Mouse (Mus musculus) embryonic facial prominence, embryonic 14.5 days (tissue): Measurements from ENCODE around the gene 0610010K14Rik. TPM values are rescaled to one million over a fixed set of nuclear protein-coding genes. Genes with fewer than 3 reads are reported as not detected.

Source experiments
- ATAC-seq: fragments of 200-750 bp; cut with Nextera tagmentation; 2 replicates; pipeline ENCODE4 v1.8.0; 2017; ENCODE audit warnings: low read depth, moderate number of reproducible peaks, moderate TSS enrichment
- DNase-seq: peaks from one replicate; pipeline ENCODE4 v3.0.0-alpha.2; 2015; ENCODE audit warnings: low spot score
- H3K27ac ChIP-seq: fragments of 300-500 bp; sonication (generic); replicated peaks from 2 replicates; pipeline ENCODE4 v1.5.1; 2014; ENCODE audit warnings: low read depth, mild to moderate bottlenecking, low read length, moderate library complexity
- H3K27me3 ChIP-seq: fragments of 300-500 bp; sonication (generic); replicated peaks from 2 replicates; pipeline ENCODE4 v1.6.1; 2014; ENCODE audit warnings: low read length; ENCODE audit not compliant: control insufficient read depth, insufficient read depth
- H3K36me3 ChIP-seq: fragments of 300-500 bp; sonication (generic); 2 replicates; pipeline ENCODE4 v1.6.1; 2014; ENCODE audit warnings: low read length, mixed read lengths; ENCODE audit not compliant: control insufficient read depth, insufficient read depth
- H3K4me1 ChIP-seq: fragments of 300-500 bp; sonication (generic); 2 replicates; pipeline ENCODE4 v1.6.1; 2014; ENCODE audit warnings: antibody characterized with exemption, low read length; ENCODE audit not compliant: control insufficient read depth, insufficient read depth
- H3K4me2 ChIP-seq: fragments of 300-500 bp; sonication (generic); 2 replicates; pipeline ENCODE4 v1.6.1; 2014; ENCODE audit warnings: low read depth, mild to moderate bottlenecking, low read length, moderate library complexity, mixed read lengths
- H3K4me3 ChIP-seq: fragments of 300-500 bp; sonication (generic); 2 replicates; pipeline ENCODE4 v1.5.1; 2014; ENCODE audit warnings: low read depth, mild to moderate bottlenecking, low read length
- H3K9ac ChIP-seq: fragments of 300-500 bp; sonication (generic); 2 replicates; pipeline ENCODE4 v1.6.1; 2014; ENCODE audit warnings: low read depth, mild to moderate bottlenecking, low read length, moderate library complexity, mixed read lengths
- H3K9me3 ChIP-seq: fragments of 300-500 bp; sonication (generic); 2 replicates; pipeline ENCODE4 v1.6.1; 2016; ENCODE audit warnings: low read length; ENCODE audit not compliant: control insufficient read depth
- WGBS: fragments of 180-500 bp; shearing (Covaris S2); extraction: QIAGEN DNeasy Blood & Tissue Kit; methylation state at CpG from one replicate; pipeline ENCODE4 v1.1.7; 2014; 5-methylcytosine and 5-hydroxymethylcytosine counted together
- polyA plus RNA-seq: library from polyadenylated mRNA; unstranded; fragments of >200 nt; fragmentation: Nextera tagmentation; extraction: Ambion mirVana; gene quantifications from 2 replicates; pipeline ENCODE4 v1.2.1, GENCODE M21; 2014

0610010K14Rik gene
- polyA plus RNA-seq, 1 experiment from 2014 or later: 149 TPM

GRCm38 (mm10) chr11:70221603-70222500 lies 15.9 kb downstream of the 0610010K14Rik start:
- DNase-seq (no peak), ATAC-seq (no peak)
- Histone ChIP-seq H3K4me2 (peak overlapping the region; percentile 94), H3K27ac (peak overlapping the region; percentile 71), H3K9ac (peak overlapping the region; percentile 57), H3K9me3 (no peaks in the 10 kb centered on the region), H3K4me3 (peak overlapping the region; percentile 53), H3K4me1 (no peaks in the 10 kb centered on the region; the same call in 1 of the 2 replicates), H3K36me3 (0 out of 2 replicates have a peak, but pooled peaks cover 3% of the 10 kb centered on the region), H3K27me3 (peaks cover 39% of the 10 kb centered on the region)
- 7% methylated on average over 14 of the region's 14 CpGs for WGBS

- peaks cover 39% of the 10 kb centered on the region for H3K27me3 ChIP-seq
- H3K9ac ChIP-seq: peak within 1 kb of the TSS; percentile 70
- H3K36me3 ChIP-seq: peaks cover 3% of the 10 kb centered on the region; the same call in 1 of the 2 replicates
- H3K9me3 ChIP-seq: no peaks in the 10 kb centered on the region
- peak within 1 kb of the TSS; percentile 71 for H3K27ac ChIP-seq
- H3K4me2 ChIP-seq: peak within 1 kb of the TSS; percentile 94
- peak within 1 kb of the TSS; percentile 53 for H3K4me3 ChIP-seq
- H3K4me1 ChIP-seq: no peaks in the 10 kb centered on the region; the same call in 1 of the 2 replicates
- WGBS: under 1% methylated on average over 28 of the region's 28 CpGs
- DNase-seq: peak; percentile 99
- ATAC-seq: peak; percentile 96
Observed at GRCm38 (mm10) chr11:70220731-70221602, 16.7 kb downstream of the 0610010K14Rik start, which contains the start of gene Slc16a13. Slc16a13 (minus strand) TSS chr11:70221064.

GRCm38 (mm10) chr11:70220323-70220722 lies 17.4 kb downstream of the 0610010K14Rik start:
- 2% methylated on average over 22 of the region's 24 CpGs for WGBS
- Histone ChIP-seq H3K4me2 (peak overlapping the region; percentile 94), H3K4me1 (peaks cover under 1% of the 10 kb centered on the region; the same call in 1 of the 2 replicates), H3K9me3 (no peaks in the 10 kb centered on the region), H3K4me3 (peak overlapping the region; percentile 53), H3K27me3 (peaks cover 39% of the 10 kb centered on the region), H3K36me3 (peaks cover 3% of the 10 kb centered on the region; the same call in 1 of the 2 replicates), H3K27ac (peak overlapping the region; percentile 41), H3K9ac (peak overlapping the region; percentile 70)
- DNase-seq (no peak), ATAC-seq (no peak)

- peaks cover 3% of the 10 kb centered on the region; the same call in 1 of the 2 replicates for H3K36me3 ChIP-seq
- H3K4me2 ChIP-seq: peak overlapping the region; percentile 94
- 55% methylated on average over 7 of the region's 7 CpGs for WGBS
- no peak overlapping the region for H3K27ac ChIP-seq
- no peaks in the 10 kb centered on the region for H3K9me3 ChIP-seq
- peak overlapping the region; percentile 70 for H3K9ac ChIP-seq
- no peak for DNase-seq
- H3K4me3 ChIP-seq: peak overlapping the region; percentile 53
- H3K4me1 ChIP-seq: peaks cover 5% of the 10 kb centered on the region
- no peak for ATAC-seq
- H3K27me3 ChIP-seq: peaks cover 39% of the 10 kb centered on the region
Observed at GRCm38 (mm10) chr11:70219873-70220272, 17.8 kb downstream of the 0610010K14Rik start.

DNA sequence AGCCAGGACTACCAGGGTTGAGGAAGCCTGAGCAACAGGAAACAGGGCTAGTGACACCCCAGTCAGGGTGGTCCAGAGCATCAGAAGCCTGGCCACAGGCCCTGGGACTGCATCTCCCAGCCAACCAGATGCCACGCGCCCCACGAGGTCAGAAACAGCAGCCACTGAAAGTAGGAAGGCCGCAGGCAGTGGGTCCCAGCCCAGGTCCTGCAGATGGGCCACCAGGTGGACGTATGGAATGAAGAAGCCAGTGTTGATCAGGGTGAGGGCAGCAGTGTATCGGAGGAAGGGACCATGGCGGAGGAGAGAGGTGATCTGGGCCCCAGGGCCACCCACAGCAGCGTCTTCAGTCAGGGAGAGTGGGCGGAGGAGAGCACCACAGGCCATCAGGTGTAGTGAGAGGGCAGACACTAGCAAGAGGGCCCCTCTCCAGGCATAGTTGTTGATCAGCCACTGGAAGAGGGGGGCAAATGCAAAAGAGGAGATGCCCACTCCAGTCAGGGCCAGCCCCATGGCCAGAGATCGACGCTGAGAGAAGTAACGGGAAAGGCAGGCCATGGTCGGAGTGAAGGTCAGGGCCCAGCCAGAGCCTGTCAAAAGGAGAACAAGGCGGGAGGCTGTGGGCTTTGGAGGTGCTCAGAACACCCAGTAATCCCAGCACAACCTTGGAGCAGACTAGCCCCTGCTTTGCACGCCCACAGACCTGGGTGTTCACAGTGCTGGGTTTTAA lies 18.8 kb downstream of the 0610010K14Rik start:
- ATAC-seq: no peak
- H3K36me3 ChIP-seq: peaks cover 3% of the 10 kb centered on the region; the same call in 1 of the 2 replicates
- no peak overlapping the region for H3K9ac ChIP-seq
- no peak overlapping the region for H3K27ac ChIP-seq
- H3K27me3 ChIP-seq: peaks cover 39% of the 10 kb centered on the region
- H3K4me2 ChIP-seq: peak overlapping the region; percentile 94
- no peak for DNase-seq
- H3K4me3 ChIP-seq: no peak overlapping the region
- H3K4me1 ChIP-seq: peaks cover 14% of the 10 kb centered on the region
- H3K9me3 ChIP-seq: no peaks in the 10 kb centered on the region
- 82% methylated on average over 12 of the region's 15 CpGs for WGBS

DNA sequence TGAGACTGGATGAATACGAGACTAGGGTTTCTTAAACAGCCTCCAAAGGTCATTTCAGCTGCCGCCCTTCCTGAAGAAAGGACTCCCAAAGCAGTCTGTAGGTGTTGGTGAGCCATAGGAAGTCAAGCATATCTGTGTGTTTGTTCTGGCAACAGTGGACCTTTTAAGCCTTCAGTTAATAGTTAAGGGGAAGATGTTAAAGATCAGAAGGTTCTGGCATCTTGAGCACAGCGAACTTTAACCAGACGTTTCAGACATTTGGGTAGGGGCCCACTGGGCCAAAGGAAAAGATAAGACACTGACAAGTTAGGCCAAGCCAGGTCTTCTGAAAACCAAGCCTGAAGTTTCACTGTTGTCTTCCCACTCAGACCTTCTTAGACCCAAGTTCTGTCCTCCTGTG lies 19.7 kb downstream of the 0610010K14Rik start:
- Histone ChIP-seq H3K4me3 (no peak overlapping the region), H3K4me2 (no peak overlapping the region), H3K27me3 (peaks cover 46% of the 10 kb centered on the region), H3K9me3 (no peaks in the 10 kb centered on the region), H3K4me1 (peaks cover 16% of the 10 kb centered on the region), H3K27ac (no peak overlapping the region), H3K9ac (no peak overlapping the region), H3K36me3 (peaks cover 3% of the 10 kb centered on the region; the same call in 1 of the 2 replicates)
- DNase-seq (no peak), ATAC-seq (no peak)
- 84% methylated on average over 4 of the region's 4 CpGs for WGBS

GRCm38 (mm10) chr11:70216103-70216502 lies 21.6 kb downstream of the 0610010K14Rik start:
- DNase-seq: no peak
- Histone ChIP-seq H3K36me3 (peaks cover 3% of the 10 kb centered on the region; the same call in 1 of the 2 replicates), H3K27me3 (peaks cover 52% of the 10 kb centered on the region), H3K27ac (no peak overlapping the region), H3K9ac (no peak overlapping the region), H3K4me3 (no peak overlapping the region), H3K4me2 (no peak overlapping the region), H3K4me1 (peaks cover 16% of the 10 kb centered on the region), H3K9me3 (no peaks in the 10 kb centered on the region)
- ATAC-seq: no peak
- WGBS: 71% methylated on average over 2 of the region's 3 CpGs
